Comparison of ENCODE assay signal across 21 mouse cellular contexts in the genomic region with DNA sequence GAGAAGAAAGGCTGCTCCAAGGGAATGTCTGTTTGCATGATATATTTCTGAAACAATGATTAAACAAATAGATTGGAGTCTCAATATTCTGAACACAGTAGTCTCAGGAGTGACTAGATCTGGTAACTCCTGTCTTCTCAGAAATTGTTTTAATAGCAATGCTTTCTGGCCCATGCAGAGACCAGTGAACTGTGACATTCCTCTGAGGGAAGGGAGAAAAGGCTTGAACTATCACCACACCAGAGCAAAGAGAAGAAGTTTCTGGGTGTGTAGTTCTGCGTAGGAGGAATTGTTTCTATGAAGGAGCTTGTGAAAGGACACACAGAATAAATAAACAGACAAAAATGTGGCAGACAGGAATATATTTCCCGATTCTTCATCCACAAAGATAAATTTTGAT.
"Had no signal": no experiment of that assay in that cellular context is flagged by ENCODE, and none has a peak within 500 bp of the region (broad histone marks: within the 10 kb centered on the region; RNA-seq: fewer than 3 reads in every experiment).

No protein-coding gene starts in this region.

- H3K4me1 ChIP-seq: intestine, embryonic 15.5 days; limb, embryonic 10.5 days; limb, embryonic 13.5 days; liver, embryonic 12.5 days; liver, embryonic 15.5 days; midbrain, embryonic 12.5 days; midbrain, embryonic 15.5 days; neural tube, embryonic 12.5 days; neural tube, embryonic 15.5 days had no signal

- H3K9me3 ChIP-seq: intestine, embryonic 15.5 days; limb, embryonic 10.5 days; limb, embryonic 13.5 days; liver, embryonic 12.5 days; liver, embryonic 15.5 days; midbrain, embryonic 12.5 days; midbrain, embryonic 15.5 days; neural tube, embryonic 12.5 days; neural tube, embryonic 15.5 days had no signal

- H3K27me3 ChIP-seq: intestine, embryonic 15.5 days; limb, embryonic 13.5 days; liver, embryonic 12.5 days; liver, embryonic 15.5 days; midbrain, embryonic 12.5 days; midbrain, embryonic 15.5 days; neural tube, embryonic 12.5 days; neural tube, embryonic 15.5 days had no signal

- H3K36me3 ChIP-seq: intestine, embryonic 15.5 days; limb, embryonic 10.5 days; limb, embryonic 13.5 days; liver, embryonic 12.5 days; liver, embryonic 15.5 days; midbrain, embryonic 12.5 days; midbrain, embryonic 15.5 days; neural tube, embryonic 12.5 days; neural tube, embryonic 15.5 days had no signal

- ATAC-seq: intestine, embryonic 15.5 days; liver, embryonic 12.5 days; midbrain, embryonic 15.5 days had no signal

- DNase-seq: kidney, adult 11 months; kidney, postnatal 4 days; liver; lung, adult 2 months; right cerebral cortex, adult 18-20 months; right cerebral cortex, postnatal 14 days; right cerebral cortex, postnatal 4 days; thymus, adult 2 months; thymus, postnatal 14 days; thymus, postnatal 4 days had no signal

- H3K4me3 ChIP-seq: intestine, embryonic 15.5 days; limb, embryonic 10.5 days; limb, embryonic 13.5 days; liver, embryonic 12.5 days; liver, embryonic 15.5 days; midbrain, embryonic 12.5 days; midbrain, embryonic 15.5 days; neural tube, embryonic 12.5 days; neural tube, embryonic 15.5 days had no signal

- H3K27ac ChIP-seq: intestine, embryonic 15.5 days; limb, embryonic 10.5 days; limb, embryonic 13.5 days; liver, embryonic 12.5 days; liver, embryonic 15.5 days; macrophage; midbrain, embryonic 12.5 days; midbrain, embryonic 15.5 days; neural tube, embryonic 12.5 days; neural tube, embryonic 15.5 days; stomach, postnatal 0 days had no signal

- H3K9ac ChIP-seq: intestine, embryonic 15.5 days; limb, embryonic 13.5 days; liver, embryonic 12.5 days; liver, embryonic 15.5 days; midbrain, embryonic 12.5 days; midbrain, embryonic 15.5 days; neural tube, embryonic 12.5 days; neural tube, embryonic 15.5 days had no signal

- H3K4me2 ChIP-seq: intestine, embryonic 15.5 days; limb, embryonic 13.5 days; liver, embryonic 12.5 days; liver, embryonic 15.5 days; midbrain, embryonic 12.5 days; midbrain, embryonic 15.5 days; neural tube, embryonic 12.5 days; neural tube, embryonic 15.5 days had no signal
